In the genomic region with DNA sequence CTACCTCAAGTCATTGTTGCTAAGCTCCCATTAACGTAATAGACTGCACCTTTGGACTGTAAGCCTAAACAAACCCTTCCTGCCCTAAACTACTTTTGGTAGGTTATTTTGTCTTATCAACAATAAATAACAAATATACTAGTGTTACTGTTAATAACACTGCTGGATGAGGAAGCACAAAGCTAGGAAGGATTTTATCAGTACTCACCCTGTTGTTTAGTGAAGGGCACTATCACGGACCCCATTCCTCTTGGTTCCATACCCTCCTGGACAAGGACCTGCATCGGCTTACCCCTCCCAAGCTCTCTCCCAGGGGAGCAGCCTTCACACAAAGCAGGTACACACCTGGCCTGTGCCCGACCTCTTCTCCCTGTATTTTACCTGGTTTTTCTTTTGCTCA, we compare ENCODE assay signal across 25 mouse cellular contexts.
"Had no signal": no experiment of that assay in that cellular context is flagged by ENCODE, and none has a peak within 500 bp of the region (broad histone marks: within the 10 kb centered on the region; RNA-seq: fewer than 3 reads in every experiment).

No protein-coding gene starts in this region.

- H3K27ac ChIP-seq: gastrocnemius, adult 2 months; heart, embryonic 10.5 days; hindbrain, embryonic 10.5 days; hindbrain, embryonic 12.5 days; hindbrain, embryonic 14.5 days; intestine, embryonic 15.5 days; layer of hippocampus, adult 2 months; limb, embryonic 13.5 days; limb, embryonic 15.5 days had no signal

- H3K4me1 ChIP-seq: heart, embryonic 10.5 days; heart, embryonic 12.5 days; hindbrain, embryonic 10.5 days; intestine, embryonic 15.5 days had no signal

- H3K36me3 ChIP-seq: heart, embryonic 12.5 days; hindbrain, embryonic 12.5 days; intestine, embryonic 15.5 days; limb, embryonic 13.5 days; limb, embryonic 15.5 days had no signal

- DNase-seq: gastrocnemius, adult 2 months; gastrocnemius, postnatal 10 days; gastrocnemius, postnatal 25 days; heart, adult 18-20 months; heart, postnatal 10 days; heart, postnatal 4 days; kidney, adult 18-20 months; kidney, adult 8-10 months; kidney, postnatal 10 days; kidney, postnatal 25 days; kidney, postnatal 4 days; layer of hippocampus, postnatal 36 days; left cerebral cortex, postnatal 4 days had no signal

- ATAC-seq: hindbrain, embryonic 16.5 days; inflammation-experienced regulatory T-cells, adult 6 months; intestine, embryonic 15.5 days; intestine, postnatal 0 days had no signal

- H3K27me3 ChIP-seq: heart, embryonic 12.5 days; hindbrain, embryonic 12.5 days; intestine, embryonic 15.5 days; limb, embryonic 15.5 days had no signal

- H3K9me3 ChIP-seq: heart, embryonic 10.5 days; heart, embryonic 12.5 days; hindbrain, embryonic 10.5 days; hindbrain, embryonic 12.5 days; intestine, embryonic 15.5 days; limb, embryonic 13.5 days; limb, embryonic 15.5 days had no signal

- H3K9ac ChIP-seq: heart, embryonic 12.5 days; hindbrain, embryonic 12.5 days; hindbrain, embryonic 14.5 days; intestine, embryonic 15.5 days; limb, embryonic 13.5 days; limb, embryonic 15.5 days had no signal

- H3K4me3 ChIP-seq: gastrocnemius, adult 2 months; heart, embryonic 10.5 days; heart, embryonic 12.5 days; hindbrain, embryonic 10.5 days; hindbrain, embryonic 12.5 days; intestine, embryonic 15.5 days; layer of hippocampus, adult 2 months; limb, embryonic 13.5 days; limb, embryonic 15.5 days had no signal

- H3K4me2 ChIP-seq: heart, embryonic 12.5 days; hindbrain, embryonic 12.5 days; hindbrain, embryonic 14.5 days; intestine, embryonic 15.5 days; limb, embryonic 13.5 days; limb, embryonic 15.5 days had no signal
